Mouse (Mus musculus): ENCODE measurements at regions not wholly inside any gene's neighbourhood (a gene's known extent, or its start where the extent isn't known, plus 50 kb on each side); places are given as distances from the start of the nearest gene placed in this dataset.

GRCm38 (mm10) chr14:68361481-68361880 lies 932.6 kb downstream of the Synb start:
- no peak for DNase-seq (ENCODE audit: low read depth, low spot score)
- TF ChIP-seq ZC3H11A (IDR thresholded peaks at IDR 0.05; ENCODE audit: borderline replicate concordance, low read depth, low read length) (no peak), MAFK (IDR thresholded peaks at IDR 0.05; ENCODE audit: insufficient read depth, low read depth, low read length) (no peak)
- Histone ChIP-seq H3K9ac (ENCODE audit: insufficient read depth, low read depth, low read length, poor library complexity, severe bottlenecking) (no peak overlapping the region), H3K36me3 (ENCODE audit: control insufficient read depth, insufficient read depth, low read length, poor library complexity, severe bottlenecking) (no peaks in the 10 kb centered on the region), H3K9me3 (ENCODE audit: control insufficient read depth, insufficient read depth, low read depth, low read length) (no peaks in the 10 kb centered on the region), H3K27ac (ENCODE audit: insufficient read depth, low read depth, low read length, poor library complexity, severe bottlenecking) (no peak overlapping the region), H3K4me3 (ENCODE audit: insufficient read depth in 1 of 2, low read depth in 1 of 2, low read length in 2 of 2, poor library complexity in 1 of 2, severe bottlenecking in 1 of 2) (no peak overlapping the region), H3K4me1 (ENCODE audit: control insufficient read depth in 2 of 2, insufficient read depth in 2 of 2, low read length in 2 of 2, poor library complexity in 1 of 2) (no peaks in the 10 kb centered on the region)
- in situ Hi-C loops (cut with MboI; ENCODE audit: low sequenced_read_pairs in 2 of 2, unreplicated experiment in 2 of 2) = no loop called here

GRCm38 (mm10) chr14:68356396-68356795 lies 937.7 kb downstream of the Synb start:
- Histone ChIP-seq H3K9ac (ENCODE audit: insufficient read depth, low read depth, low read length, poor library complexity, severe bottlenecking) (no peak overlapping the region), H3K4me1 (ENCODE audit: control insufficient read depth in 2 of 2, insufficient read depth in 2 of 2, low read length in 2 of 2, poor library complexity in 1 of 2) (no peaks in the 10 kb centered on the region), H3K36me3 (ENCODE audit: control insufficient read depth, insufficient read depth, low read length, poor library complexity, severe bottlenecking) (no peaks in the 10 kb centered on the region), H3K27ac (ENCODE audit: insufficient read depth, low read depth, low read length, poor library complexity, severe bottlenecking) (no peak overlapping the region), H3K9me3 (ENCODE audit: control insufficient read depth, insufficient read depth, low read depth, low read length) (no peaks in the 10 kb centered on the region), H3K4me3 (ENCODE audit: insufficient read depth in 1 of 2, low read depth in 1 of 2, low read length in 2 of 2, poor library complexity in 1 of 2, severe bottlenecking in 1 of 2) (no peak overlapping the region)
- in situ Hi-C loops (cut with MboI; ENCODE audit: low sequenced_read_pairs in 2 of 2, unreplicated experiment in 2 of 2) = no loop called here
- DNase-seq (ENCODE audit: low read depth, low spot score) = no peak
- TF ChIP-seq ZC3H11A (IDR thresholded peaks at IDR 0.05; ENCODE audit: borderline replicate concordance, low read depth, low read length) = no peak

GRCm38 (mm10) chr14:68355462-68355905 lies 938.6 kb downstream of the Synb start:
- Histone ChIP-seq H3K9ac (ENCODE audit: insufficient read depth, low read depth, low read length, poor library complexity, severe bottlenecking) (no peak overlapping the region), H3K9me3 (ENCODE audit: control insufficient read depth, insufficient read depth, low read depth, low read length) (no peaks in the 10 kb centered on the region), H3K36me3 (ENCODE audit: control insufficient read depth, insufficient read depth, low read length, poor library complexity, severe bottlenecking) (no peaks in the 10 kb centered on the region), H3K4me3 (ENCODE audit: insufficient read depth in 1 of 2, low read depth in 1 of 2, low read length in 2 of 2, poor library complexity in 1 of 2, severe bottlenecking in 1 of 2) (no peak overlapping the region), H3K27ac (ENCODE audit: insufficient read depth, low read depth, low read length, poor library complexity, severe bottlenecking) (no peak overlapping the region), H3K4me1 (ENCODE audit: control insufficient read depth in 2 of 2, insufficient read depth in 2 of 2, low read length in 2 of 2, poor library complexity in 1 of 2) (no peaks in the 10 kb centered on the region)
- TF ChIP-seq ZC3H11A (IDR thresholded peaks at IDR 0.05; ENCODE audit: borderline replicate concordance, low read depth, low read length) (no peak), ZNF384 (IDR thresholded peaks at IDR 0.05; ENCODE audit: low read depth, low read length) (no peak), HCFC1 (IDR thresholded peaks at IDR 0.05; ENCODE audit: borderline replicate concordance, insufficient read depth, low read length) (no peak), MAFK (IDR thresholded peaks at IDR 0.05; ENCODE audit: insufficient read depth, low read depth, low read length) (no peak), CHD2 (IDR thresholded peaks at IDR 0.05; ENCODE audit: low read depth, low read length) (no peak)
- DNase-seq (ENCODE audit: low read depth, low spot score) = no peak
- in situ Hi-C loops (cut with MboI; ENCODE audit: low sequenced_read_pairs in 2 of 2, unreplicated experiment in 2 of 2) = no loop called here

GRCm38 (mm10) chr14:68345527-68345926 lies 948.6 kb downstream of the Synb start:
- Histone ChIP-seq H3K4me1 (ENCODE audit: control insufficient read depth in 2 of 2, insufficient read depth in 2 of 2, low read length in 2 of 2, poor library complexity in 1 of 2) (no peaks in the 10 kb centered on the region), H3K36me3 (ENCODE audit: control insufficient read depth, insufficient read depth, low read length, poor library complexity, severe bottlenecking) (no peaks in the 10 kb centered on the region), H3K9me3 (ENCODE audit: control insufficient read depth, insufficient read depth, low read depth, low read length) (no peaks in the 10 kb centered on the region), H3K9ac (ENCODE audit: insufficient read depth, low read depth, low read length, poor library complexity, severe bottlenecking) (no peak overlapping the region), H3K4me3 (ENCODE audit: insufficient read depth in 1 of 2, low read depth in 1 of 2, low read length in 2 of 2, poor library complexity in 1 of 2, severe bottlenecking in 1 of 2) (no peak overlapping the region), H3K27ac (ENCODE audit: insufficient read depth, low read depth, low read length, poor library complexity, severe bottlenecking) (no peak overlapping the region)
- TF ChIP-seq ZC3H11A (IDR thresholded peaks at IDR 0.05; ENCODE audit: borderline replicate concordance, low read depth, low read length) (no peak), CHD2 (IDR thresholded peaks at IDR 0.05; ENCODE audit: low read depth, low read length) (no peak), MAFK (IDR thresholded peaks at IDR 0.05; ENCODE audit: insufficient read depth, low read depth, low read length) (no peak), ZNF384 (IDR thresholded peaks at IDR 0.05; ENCODE audit: low read depth, low read length) (no peak), HCFC1 (IDR thresholded peaks at IDR 0.05; ENCODE audit: borderline replicate concordance, insufficient read depth, low read length) (no peak)
- DNase-seq (ENCODE audit: low read depth, low spot score) = no peak
- in situ Hi-C loops (cut with MboI; ENCODE audit: low sequenced_read_pairs in 2 of 2, unreplicated experiment in 2 of 2) = no loop called here

GRCm38 (mm10) chr14:68344715-68345114 lies 949.4 kb downstream of the Synb start:
- in situ Hi-C loops (cut with MboI; ENCODE audit: low sequenced_read_pairs in 2 of 2, unreplicated experiment in 2 of 2) = no loop called here

More at GRCm38 (mm10) chr14:68344715-68345114, 949.4 kb downstream of the Synb start:
- H3K4me3 ChIP-seq (ENCODE audit: insufficient read depth in 1 of 2, low read depth in 1 of 2, low read length in 2 of 2, poor library complexity in 1 of 2, severe bottlenecking in 1 of 2) = no peak overlapping the region
- H3K9me3 ChIP-seq (ENCODE audit: control insufficient read depth, insufficient read depth, low read depth, low read length) = no peaks in the 10 kb centered on the region
- no peak overlapping the region for H3K27ac ChIP-seq (ENCODE audit: insufficient read depth, low read depth, low read length, poor library complexity, severe bottlenecking)
- no peak for DNase-seq (ENCODE audit: low read depth, low spot score)
- TF ChIP-seq ZC3H11A (IDR thresholded peaks at IDR 0.05; ENCODE audit: borderline replicate concordance, low read depth, low read length) (no peak), MAFK (IDR thresholded peaks at IDR 0.05; ENCODE audit: insufficient read depth, low read depth, low read length) (no peak), CHD2 (IDR thresholded peaks at IDR 0.05; ENCODE audit: low read depth, low read length) (no peak), HCFC1 (IDR thresholded peaks at IDR 0.05; ENCODE audit: borderline replicate concordance, insufficient read depth, low read length) (no peak)
- H3K9ac ChIP-seq (ENCODE audit: insufficient read depth, low read depth, low read length, poor library complexity, severe bottlenecking) = no peak overlapping the region
- H3K4me1 ChIP-seq (ENCODE audit: control insufficient read depth in 2 of 2, insufficient read depth in 2 of 2, low read length in 2 of 2, poor library complexity in 1 of 2) = no peaks in the 10 kb centered on the region
- H3K36me3 ChIP-seq (ENCODE audit: control insufficient read depth, insufficient read depth, low read length, poor library complexity, severe bottlenecking) = no peaks in the 10 kb centered on the region

All from ES-E14 (cell line).